Mouse (Mus musculus) midbrain, embryonic 14.5 days (tissue): ENCODE measurements at regions not wholly inside any gene's neighbourhood (a gene's known extent, or its start where the extent isn't known, plus 50 kb on each side); places are given as distances from the start of the nearest gene placed in this dataset.

Source experiments
- ATAC-seq: fragments of 200-750 bp; cut with Nextera tagmentation; 2 replicates; pipeline ENCODE4 v1.8.0; 2017; ENCODE audit warnings: moderate number of reproducible peaks, moderate library complexity; ENCODE audit not compliant: low FRiP score, low TSS enrichment
- DNase-seq: peaks from one replicate; pipeline ENCODE4 v3.0.0-alpha.2; 2015
- H3K27ac ChIP-seq: fragments of 300-500 bp; sonication (generic); replicated peaks from 2 replicates; pipeline ENCODE4 v1.5.1; 2014; ENCODE audit warnings: mild to moderate bottlenecking, low read depth, low read length, moderate library complexity
- H3K27me3 ChIP-seq: fragments of 300-500 bp; sonication (generic); 2 replicates; pipeline ENCODE4 v1.6.1; 2014; ENCODE audit warnings: low read length, control low read depth, mixed read lengths; ENCODE audit not compliant: control insufficient read depth, insufficient read depth
- H3K36me3 ChIP-seq: fragments of 300-500 bp; sonication (generic); 2 replicates; pipeline ENCODE4 v1.6.1; 2014; ENCODE audit warnings: low read length, control low read depth; ENCODE audit not compliant: control insufficient read depth, insufficient read depth
- H3K4me1 ChIP-seq: fragments of 300-500 bp; sonication (generic); 2 replicates; pipeline ENCODE4 v1.6.1; 2014; ENCODE audit warnings: mild to moderate bottlenecking, antibody characterized with exemption, low read length, control low read depth; ENCODE audit not compliant: control insufficient read depth, insufficient read depth
- H3K4me2 ChIP-seq: fragments of 300-500 bp; sonication (generic); 2 replicates; pipeline ENCODE4 v1.6.1; 2014; ENCODE audit warnings: mild to moderate bottlenecking, low read length, moderate library complexity
- H3K4me3 ChIP-seq: fragments of 300-500 bp; sonication (generic); replicated peaks from 2 replicates; pipeline ENCODE4 v1.5.1; 2014; ENCODE audit warnings: low read depth, low read length
- H3K9ac ChIP-seq: fragments of 300-500 bp; sonication (generic); replicated peaks from 2 replicates; pipeline ENCODE4 v1.6.1; 2014; ENCODE audit warnings: mild to moderate bottlenecking, low read length, moderate library complexity
- H3K9me3 ChIP-seq: fragments of 300-500 bp; sonication (generic); 2 replicates; pipeline ENCODE4 v1.6.1; 2016; ENCODE audit warnings: low read length, control low read depth, mixed read lengths; ENCODE audit not compliant: control insufficient read depth
- WGBS: fragments of 180-500 bp; shearing (Covaris S2); extraction: QIAGEN DNeasy Blood & Tissue Kit; methylation state at CpG from one replicate; pipeline ENCODE4 v1.1.7; 2014; 5-methylcytosine and 5-hydroxymethylcytosine counted together

- 9% methylated on average over 13 of the region's 13 CpGs for WGBS
- H3K27ac ChIP-seq = peak overlapping the region; percentile 100
- DNase-seq (peak; percentile 89), ATAC-seq (peak; percentile 70)
- peak overlapping the region; percentile 81 for H3K4me2 ChIP-seq
- peak overlapping the region; percentile 83 for H3K4me3 ChIP-seq
- no peaks in the 10 kb centered on the region for H3K36me3 ChIP-seq
- peaks cover 25% of the 10 kb centered on the region for H3K4me1 ChIP-seq
- peak overlapping the region; percentile 100 for H3K9ac ChIP-seq
- H3K9me3 ChIP-seq = no peaks in the 10 kb centered on the region
- no peaks in the 10 kb centered on the region for H3K27me3 ChIP-seq
Measured at GRCm38 (mm10) chr9:41579107-41580014, 417.9 kb upstream of the Ubash3b start.

DNA sequence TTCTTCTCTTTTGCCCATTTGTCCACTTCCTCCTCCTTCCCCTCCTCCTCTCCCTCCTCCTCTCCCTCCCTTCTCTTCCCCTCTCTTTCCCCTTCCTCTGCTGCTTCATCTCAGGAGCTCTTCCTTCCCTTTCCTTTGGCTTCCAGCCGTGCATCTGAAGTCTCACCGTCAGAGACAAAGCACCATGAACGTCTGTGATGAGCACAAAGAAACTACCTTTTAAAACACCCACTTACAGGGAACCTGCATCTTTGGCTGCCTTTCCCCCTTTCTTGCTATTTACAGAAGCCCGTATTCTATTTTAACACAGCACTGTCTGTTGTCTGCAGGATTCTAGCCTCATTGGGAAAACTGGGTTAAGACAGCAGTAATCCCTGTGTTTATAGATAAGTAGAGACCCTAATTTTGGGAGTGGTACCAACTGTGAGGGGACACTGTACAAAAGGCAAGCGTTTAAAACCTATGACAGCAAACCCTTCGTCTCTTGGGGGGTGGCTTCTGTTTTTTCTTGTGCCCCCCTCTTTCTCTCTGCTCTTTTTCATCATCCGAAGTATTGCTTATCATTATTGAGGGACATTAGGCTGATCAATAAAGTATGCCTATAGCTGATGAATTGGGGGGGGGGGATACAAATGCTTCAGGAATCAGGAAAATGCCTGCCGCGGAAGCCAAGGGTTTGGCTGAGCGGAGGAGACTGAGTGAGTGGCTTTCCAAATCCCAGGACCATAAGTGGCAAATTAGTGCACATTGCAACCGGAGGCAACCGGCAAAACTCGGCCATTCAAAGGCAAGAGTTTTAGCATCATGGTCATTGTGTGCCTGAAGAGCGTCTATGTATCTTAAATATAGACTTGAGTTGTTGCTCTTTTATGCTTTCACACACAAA, 417.0 kb upstream of the Ubash3b start:
- H3K9me3 ChIP-seq = no peaks in the 10 kb centered on the region
- DNase-seq (peak; percentile 70), ATAC-seq (no peak)
- H3K9ac ChIP-seq = peak overlapping the region; percentile 100
- 21% methylated on average over 14 of the region's 14 CpGs for WGBS
- H3K4me1 ChIP-seq = peaks cover 25% of the 10 kb centered on the region
- H3K27ac ChIP-seq = peak overlapping the region; percentile 100
- H3K36me3 ChIP-seq = no peaks in the 10 kb centered on the region
- peak overlapping the region; percentile 81 for H3K4me2 ChIP-seq
- H3K27me3 ChIP-seq = no peaks in the 10 kb centered on the region
- peak overlapping the region; percentile 83 for H3K4me3 ChIP-seq

DNA sequence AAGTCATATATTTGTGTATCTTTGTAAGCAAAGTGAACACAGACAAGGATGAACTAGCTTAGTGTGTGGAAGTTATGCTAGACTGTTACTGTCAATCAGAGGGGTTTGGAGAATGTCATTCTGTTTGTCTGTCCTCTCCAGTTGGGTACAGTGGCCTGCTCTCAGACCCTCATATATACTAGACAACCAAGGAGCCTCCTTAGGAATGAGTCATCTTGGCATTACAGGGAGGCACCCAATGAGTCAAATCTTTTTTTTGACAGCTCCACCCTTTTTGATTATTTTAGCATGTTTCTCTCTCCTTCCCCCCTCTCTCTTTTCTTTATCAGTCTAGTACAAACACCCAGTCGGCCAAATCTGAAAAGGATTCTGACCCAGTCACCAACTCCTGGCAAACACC, 416.3 kb upstream of the Ubash3b start:
- H3K4me2 ChIP-seq = peak overlapping the region; percentile 81
- no peaks in the 10 kb centered on the region for H3K9me3 ChIP-seq
- no peak for ATAC-seq
- H3K27me3 ChIP-seq = no peaks in the 10 kb centered on the region
- H3K27ac ChIP-seq = peak overlapping the region; percentile 100
- H3K4me3 ChIP-seq = peak overlapping the region; percentile 83; the same call in 1 of the 2 replicates
- H3K9ac ChIP-seq = peak overlapping the region; percentile 100; the same call in 1 of the 2 replicates
- DNase-seq = no peak
- H3K36me3 ChIP-seq = no peaks in the 10 kb centered on the region
- peaks cover 25% of the 10 kb centered on the region for H3K4me1 ChIP-seq
- 24% methylated on average over 1 of the region's 1 CpGs for WGBS

DNA sequence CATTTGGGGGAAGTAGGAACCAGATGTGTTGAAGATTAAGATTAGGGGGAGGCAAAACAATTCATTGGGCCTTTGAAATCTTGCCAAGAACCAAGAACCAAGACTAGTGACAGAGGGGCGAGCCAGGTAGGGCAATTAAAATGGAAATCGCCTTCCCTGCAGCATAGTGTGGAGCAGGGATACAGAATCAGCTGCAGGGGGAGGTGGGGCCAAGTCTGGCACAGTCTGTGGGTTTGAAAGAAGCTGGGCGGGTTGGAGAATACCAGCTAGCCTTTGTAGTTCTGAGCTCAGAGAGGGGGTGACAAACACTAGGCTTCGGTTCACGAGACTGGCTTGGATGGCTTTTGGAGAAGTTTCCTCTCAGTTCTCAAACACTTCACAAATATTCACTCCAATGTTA, 414.3 kb upstream of the Ubash3b start:
- Histone ChIP-seq H3K27ac (peak overlapping the region; percentile 42), H3K4me3 (no peak overlapping the region), H3K27me3 (no peaks in the 10 kb centered on the region), H3K9me3 (no peaks in the 10 kb centered on the region), H3K4me2 (peak overlapping the region; percentile 81), H3K4me1 (peaks cover 25% of the 10 kb centered on the region), H3K36me3 (no peaks in the 10 kb centered on the region), H3K9ac (no peak overlapping the region)
- DNase-seq (peak; percentile 72), ATAC-seq (no peak)
- WGBS = 5% methylated on average over 5 of the region's 5 CpGs

GRCm38 (mm10) chr9:41570262-41570661, 408.8 kb upstream of the Ubash3b start:
- Histone ChIP-seq H3K4me3 (no peak overlapping the region), H3K27me3 (no peaks in the 10 kb centered on the region), H3K9ac (no peak overlapping the region), H3K36me3 (no peaks in the 10 kb centered on the region), H3K9me3 (no peaks in the 10 kb centered on the region), H3K4me2 (no peak overlapping the region), H3K4me1 (peaks cover 2% of the 10 kb centered on the region; the same call in 1 of the 2 replicates), H3K27ac (no peak overlapping the region; the same call in 1 of the 2 replicates)
- ATAC-seq (no peak), DNase-seq (no peak)
- 85% methylated on average over 4 of the region's 4 CpGs for WGBS

GRCm38 (mm10) chr9:41566496-41566895, 405.0 kb upstream of the Ubash3b start:
- H3K4me2 ChIP-seq = no peak overlapping the region
- ATAC-seq = no peak
- WGBS = 77% methylated on average over 5 of the region's 5 CpGs
- no peak overlapping the region for H3K27ac ChIP-seq
- H3K9ac ChIP-seq = no peak overlapping the region
- DNase-seq = no peak
- H3K27me3 ChIP-seq = no peaks in the 10 kb centered on the region
- H3K4me1 ChIP-seq = no peaks in the 10 kb centered on the region
- no peak overlapping the region for H3K4me3 ChIP-seq
- no peaks in the 10 kb centered on the region for H3K9me3 ChIP-seq
- no peaks in the 10 kb centered on the region for H3K36me3 ChIP-seq

DNA sequence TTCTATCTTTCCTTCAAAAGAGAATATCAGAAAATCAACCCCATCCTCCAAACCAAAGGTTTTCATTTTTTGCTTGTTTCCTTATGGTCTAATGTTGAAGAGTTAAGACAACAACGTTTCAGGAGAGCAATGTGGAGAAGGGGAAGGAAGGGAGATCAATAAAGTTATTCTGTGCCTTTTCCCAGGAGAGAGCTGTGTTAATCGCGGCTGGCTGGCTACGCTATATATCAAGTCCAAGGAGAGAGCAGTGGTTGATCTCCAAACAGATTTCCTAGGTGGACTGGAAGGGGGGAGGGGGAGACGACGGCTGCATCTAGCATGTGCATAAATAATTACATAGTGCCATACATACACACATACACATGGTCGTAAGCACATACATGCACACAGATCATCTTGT, 404.3 kb upstream of the Ubash3b start:
- no peak overlapping the region for H3K4me3 ChIP-seq
- WGBS = 69% methylated on average over 7 of the region's 7 CpGs
- no peaks in the 10 kb centered on the region for H3K27me3 ChIP-seq
- no peaks in the 10 kb centered on the region for H3K4me1 ChIP-seq
- H3K27ac ChIP-seq = no peak overlapping the region
- ATAC-seq (no peak), DNase-seq (no peak)
- no peaks in the 10 kb centered on the region for H3K36me3 ChIP-seq
- no peaks in the 10 kb centered on the region for H3K9me3 ChIP-seq
- H3K4me2 ChIP-seq = peak overlapping the region; percentile 0; the same call in 1 of the 2 replicates
- no peak overlapping the region for H3K9ac ChIP-seq

DNA sequence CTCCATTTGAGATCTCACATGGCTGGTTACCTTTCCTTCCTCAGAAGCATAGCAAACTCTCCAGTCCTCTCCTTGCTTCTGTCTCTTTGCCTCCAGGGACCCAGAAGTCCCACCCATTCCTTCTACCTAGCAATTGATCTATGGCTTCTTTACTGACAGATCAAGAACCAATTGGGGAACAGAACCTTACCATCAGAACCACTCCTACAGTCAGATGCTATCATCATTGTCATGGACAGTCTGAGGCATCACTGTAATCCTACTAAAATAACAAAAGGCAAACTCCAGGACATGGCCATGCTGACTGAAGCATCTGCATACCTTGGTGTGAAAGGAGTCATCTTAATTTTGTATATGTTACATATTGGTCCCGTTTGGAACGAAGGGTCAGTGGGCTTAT, 401.9 kb upstream of the Ubash3b start:
- Histone ChIP-seq H3K27ac (no peak overlapping the region), H3K9me3 (no peaks in the 10 kb centered on the region), H3K27me3 (no peaks in the 10 kb centered on the region), H3K9ac (no peak overlapping the region), H3K4me2 (no peak overlapping the region), H3K4me3 (no peak overlapping the region), H3K36me3 (no peaks in the 10 kb centered on the region), H3K4me1 (no peaks in the 10 kb centered on the region)
- DNase-seq (no peak), ATAC-seq (no peak)
- 91% methylated on average over 2 of the region's 2 CpGs for WGBS
